ENCODE assay signal across 8 mouse cellular contexts in the genomic region with DNA sequence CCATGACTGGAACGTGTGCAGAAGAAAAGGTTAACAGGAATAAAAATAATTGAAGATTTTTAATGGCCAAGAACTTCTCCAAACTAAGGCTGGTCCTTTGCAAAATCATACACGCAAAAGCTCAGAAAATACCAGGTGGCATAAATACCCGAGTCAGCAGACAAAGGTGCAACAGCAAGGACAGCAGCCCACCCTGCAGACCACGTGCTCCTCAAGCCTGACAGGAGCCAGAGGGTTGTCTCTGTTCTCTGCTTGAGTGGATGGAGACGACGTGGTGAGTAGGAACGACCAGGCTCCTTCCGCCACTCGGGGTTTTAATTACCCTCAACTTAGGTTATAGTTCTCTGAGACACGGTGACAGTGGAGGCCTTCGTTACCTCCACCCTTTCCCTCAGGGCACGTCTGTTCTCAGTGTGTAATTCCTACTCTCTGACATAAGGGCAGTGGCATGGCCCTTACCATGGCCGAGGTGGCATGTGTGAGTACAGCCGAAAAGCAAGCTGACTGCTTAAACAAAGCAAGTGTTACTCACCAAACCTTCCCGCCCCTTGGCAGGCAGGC.
A peak's percentile ranks its signal among the peaks of the same experiment; 100 is the strongest.
DNase-seq lines count a peak whose midpoint lies in the region; ATAC-seq lines count a peak whose summit lies in the region.

No protein-coding gene starts in this region.

- no peaks in the 10 kb centered on the region for H3K9me3 ChIP-seq in heart, embryonic 13.5 days
- no peaks in the 10 kb centered on the region for H3K9me3 ChIP-seq in hindbrain, embryonic 10.5 days
- H3K9me3 ChIP-seq in midbrain, embryonic 12.5 days, result no peaks in the 10 kb centered on the region

- no peak for DNase-seq in heart, postnatal 4 days
- peak; percentile 49 for DNase-seq in embryo, embryonic 10.5 days (ENCODE audit: low spot score)
- DNase-seq in hindbrain, embryonic 10.5 days (ENCODE audit: low spot score), result no peak
- DNase-seq in cerebellum, postnatal 4 days (ENCODE audit: low spot score in 2 of 2), result no peak
- DNase-seq in spleen, postnatal 4 days (ENCODE audit: low spot score in 2 of 2), result no peak
- DNase-seq in urinary bladder, postnatal 14 days (ENCODE audit: low spot score), result no peak

- H3K36me3 ChIP-seq in heart, embryonic 13.5 days, result no peaks in the 10 kb centered on the region
- no peaks in the 10 kb centered on the region for H3K36me3 ChIP-seq in hindbrain, embryonic 10.5 days
- no peaks in the 10 kb centered on the region for H3K36me3 ChIP-seq in midbrain, embryonic 12.5 days

- ATAC-seq in heart, embryonic 13.5 days (ENCODE audit: extremely low read depth, insufficient number of reproducible peaks, low FRiP score, low TSS enrichment), result no peak
- ATAC-seq in midbrain, embryonic 12.5 days (ENCODE audit: low FRiP score, low read depth), result peak; percentile 72

- H3K4me3 ChIP-seq in heart, embryonic 13.5 days, result no peak overlapping the region
- H3K4me3 ChIP-seq in hindbrain, embryonic 10.5 days, result no peak overlapping the region
- peak overlapping the region; percentile 19; the same call in 1 of the 2 replicates for H3K4me3 ChIP-seq in midbrain, embryonic 12.5 days

- WGBS in heart, embryonic 13.5 days, result 46% methylated on average over 15 of the region's 15 CpGs
- 56% methylated on average over 15 of the region's 15 CpGs for WGBS in hindbrain, embryonic 10.5 days
- WGBS in midbrain, embryonic 12.5 days, result 42% methylated on average over 15 of the region's 15 CpGs

- H3K27ac ChIP-seq in heart, embryonic 13.5 days (replicated peaks), result peak overlapping the region; percentile 62
- H3K27ac ChIP-seq in hindbrain, embryonic 10.5 days, result peak overlapping the region; percentile 36
- peak overlapping the region; percentile 35; the same call in 1 of the 2 replicates for H3K27ac ChIP-seq in midbrain, embryonic 12.5 days (replicated peaks)

- H3K4me2 ChIP-seq in heart, embryonic 13.5 days, result peak overlapping the region; percentile 38
- peak overlapping the region; percentile 41 for H3K4me2 ChIP-seq in midbrain, embryonic 12.5 days (replicated peaks)

- H3K27me3 ChIP-seq in heart, embryonic 13.5 days (replicated peaks), result no peaks in the 10 kb centered on the region
- H3K27me3 ChIP-seq in hindbrain, embryonic 10.5 days (ENCODE audit: insufficient read depth, poor library complexity, severe bottlenecking), result no peaks in the 10 kb centered on the region
- H3K27me3 ChIP-seq in midbrain, embryonic 12.5 days, result no peaks in the 10 kb centered on the region

- H3K9ac ChIP-seq in heart, embryonic 13.5 days, result 0 out of 2 replicates have a peak overlapping the region, but pooled peaks have one; percentile 33
- H3K9ac ChIP-seq in midbrain, embryonic 12.5 days (replicated peaks), result no peak overlapping the region

- H3K4me1 ChIP-seq in heart, embryonic 13.5 days, result peaks cover 37% of the 10 kb centered on the region
- H3K4me1 ChIP-seq in hindbrain, embryonic 10.5 days (replicated peaks), result peaks cover 28% of the 10 kb centered on the region
- H3K4me1 ChIP-seq in midbrain, embryonic 12.5 days, result peaks cover 17% of the 10 kb centered on the region
